Mouse (Mus musculus) kidney, postnatal 25 days (tissue): ENCODE results near the gene Slc1a4.
A peak's percentile ranks its signal among the peaks of the same experiment; 100 is the strongest.

Experiments
- DNase-seq, 2 experiments: peaks; one replicate each; pipeline ENCODE4 v3.0.0; 2021; ENCODE audit warnings: mixed read lengths in 2 of 2

The Slc1a4 gene

GRCm38 (mm10) chr11:20332561-20333514 is at the start of gene Slc1a4:
Gene Slc1a4 (minus strand): TSS chr11:20332713.
- peak; percentile 93 to 97 for DNase-seq

- DNase-seq, result no peak
Measured at GRCm38 (mm10) chr11:20380106-20380505, 47.6 kb upstream of the Slc1a4 start.

- DNase-seq, result no peak
Measured at GRCm38 (mm10) chr11:20376642-20377041, 44.1 kb upstream of the Slc1a4 start.

DNA sequence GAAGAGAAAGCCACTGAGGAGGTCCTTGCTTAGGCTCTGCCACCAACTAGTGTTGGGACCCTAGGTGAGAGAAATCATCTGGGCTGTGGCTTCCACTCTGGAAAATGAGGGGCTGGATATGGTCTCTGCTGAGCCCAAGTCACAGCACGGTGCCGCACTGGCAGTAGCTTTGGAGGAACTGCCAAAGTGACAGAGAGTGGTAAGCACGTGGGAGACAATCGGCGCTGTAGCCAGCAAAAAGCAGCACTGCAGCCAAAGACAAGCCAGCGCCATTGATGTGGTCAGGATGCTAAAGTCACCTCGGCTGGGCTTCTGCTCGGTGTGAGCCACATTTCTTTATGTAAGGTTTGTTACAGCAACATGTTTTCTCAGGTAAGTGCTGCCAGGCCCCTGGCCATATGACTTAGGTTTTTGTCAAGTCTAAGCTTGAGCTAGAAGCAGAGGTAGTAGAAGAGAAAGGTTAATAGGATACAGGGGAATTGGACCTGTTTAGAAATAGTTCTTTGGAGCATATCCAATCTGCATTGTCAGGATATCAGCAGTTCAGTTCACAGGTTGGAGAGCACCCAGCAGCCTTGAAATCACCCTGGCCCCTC is 40.2 kb upstream of the Slc1a4 start:
- no peak for DNase-seq

DNA sequence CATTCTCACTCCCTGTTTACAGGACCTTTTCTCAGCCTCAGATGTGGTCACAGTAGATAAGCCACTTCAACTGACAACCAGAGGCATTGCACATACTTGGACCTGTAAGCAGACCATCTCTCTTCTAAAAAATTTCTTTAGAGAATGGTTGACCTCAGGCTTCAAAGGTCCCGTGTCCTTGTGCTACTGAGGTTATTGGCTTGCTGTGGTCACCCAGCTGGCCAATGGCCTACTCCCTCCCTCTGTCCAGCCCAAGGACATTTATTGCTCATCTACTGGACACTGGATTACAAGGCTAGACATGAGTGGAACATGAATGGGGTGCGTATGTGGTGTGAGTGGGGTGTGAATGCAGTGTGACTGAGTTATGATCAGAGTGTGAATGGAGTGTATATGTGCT is 38.0 kb upstream of the Slc1a4 start:
- no peak for DNase-seq

- DNase-seq, result no peak
Measured at GRCm38 (mm10) chr11:20366456-20366855, 33.9 kb upstream of the Slc1a4 start.

DNA sequence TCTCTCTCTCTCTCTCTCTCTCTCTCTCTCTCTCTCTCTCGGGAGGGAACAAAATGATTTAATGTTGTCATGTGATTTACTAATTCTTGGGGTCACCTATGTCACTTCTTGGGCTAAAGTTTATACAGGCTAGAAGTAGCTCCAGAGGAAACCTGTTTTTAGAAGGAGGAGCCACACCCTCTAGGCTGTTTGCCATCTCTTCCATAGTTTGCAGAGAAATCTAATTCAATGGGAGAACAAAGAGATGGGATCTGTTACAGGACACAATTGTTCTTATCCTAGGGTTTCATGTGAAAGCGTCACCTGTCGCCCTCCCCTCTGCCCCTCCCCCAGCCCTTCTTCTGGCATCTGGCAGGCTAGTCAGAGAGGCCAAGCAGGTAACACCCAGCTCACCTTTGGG is 28.8 kb upstream of the Slc1a4 start:
- no peak for DNase-seq

DNA sequence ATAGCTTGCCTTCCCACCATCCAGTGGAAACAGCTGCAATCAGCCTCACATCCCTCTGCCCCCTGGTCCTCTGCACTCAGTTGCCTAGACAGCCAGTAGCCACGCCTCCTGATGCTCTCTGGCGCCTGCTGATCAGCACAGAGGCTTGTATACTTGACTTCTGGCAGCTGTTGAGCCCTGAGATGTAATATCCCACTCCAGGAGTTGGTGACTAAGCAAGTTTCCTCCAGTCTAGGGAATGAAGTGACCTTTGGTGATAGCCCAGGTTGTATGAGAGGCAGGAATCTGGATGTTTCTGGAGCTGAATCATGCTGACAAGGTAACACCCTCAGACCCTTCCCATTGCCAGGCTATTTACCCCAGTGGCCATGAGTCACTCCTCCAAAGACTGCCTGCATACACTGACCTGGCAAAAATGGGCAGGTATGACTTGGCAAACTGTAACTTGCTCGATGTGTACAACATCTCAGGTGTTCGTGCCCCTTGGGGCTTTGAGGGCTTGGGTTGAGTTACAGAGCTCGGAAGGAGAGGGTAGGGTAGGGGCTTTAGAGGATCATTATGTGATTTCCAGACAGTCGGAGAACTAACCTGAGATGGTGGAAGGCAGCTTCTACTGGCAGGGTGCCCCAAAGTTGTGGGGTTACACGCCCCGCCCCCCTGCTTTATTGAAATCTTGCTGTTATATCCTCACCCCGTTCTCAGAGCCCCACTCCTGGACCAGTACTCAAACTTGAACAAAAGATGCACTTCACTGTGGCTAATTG is 25.4 kb upstream of the Slc1a4 start:
- peak; percentile 4 to 51 for DNase-seq

GRCm38 (mm10) chr11:20348466-20348865 is 16.0 kb upstream of the Slc1a4 start:
- no peak for DNase-seq

DNA sequence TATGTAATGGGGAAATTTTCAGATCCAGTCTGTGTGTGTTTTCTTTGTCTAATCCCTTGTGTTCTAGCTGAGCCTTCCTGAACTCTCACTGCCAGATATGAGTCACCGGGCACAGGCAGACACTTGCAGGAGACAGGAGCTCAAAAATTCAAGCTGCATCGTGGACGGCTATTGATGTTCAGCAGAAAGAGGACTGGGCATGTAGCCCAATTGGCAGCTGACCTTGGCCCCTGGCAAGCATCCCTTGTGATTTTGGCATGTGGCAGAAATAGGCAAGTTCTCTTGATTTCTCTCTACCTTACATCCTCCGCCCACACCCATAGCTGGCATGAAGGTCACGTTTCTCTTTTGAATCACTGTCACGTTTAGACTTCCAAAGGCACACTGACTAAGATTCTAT is 15.0 kb upstream of the Slc1a4 start:
- DNase-seq, result peak; percentile 70 to 71

- DNase-seq, result no peak
Measured at GRCm38 (mm10) chr11:20346369-20346768, 13.9 kb upstream of the Slc1a4 start.

GRCm38 (mm10) chr11:20343952-20344351 is 11.4 kb upstream of the Slc1a4 start:
- DNase-seq, result no peak

- no peak for DNase-seq
Measured at GRCm38 (mm10) chr11:20341598-20341997, 9.1 kb upstream of the Slc1a4 start.

- DNase-seq, result no peak
Measured at GRCm38 (mm10) chr11:20338703-20339102, 6.2 kb upstream of the Slc1a4 start.

GRCm38 (mm10) chr11:20334301-20334700 is 1.8 kb upstream of the Slc1a4 start:
- no peak for DNase-seq

GRCm38 (mm10) chr11:20331690-20332537 is 599 bp downstream of the Slc1a4 start:
- DNase-seq, result peak; percentile 30 to 52

- no peak for DNase-seq
Measured at GRCm38 (mm10) chr11:20331027-20331689, 1.4 kb downstream of the Slc1a4 start.

DNA sequence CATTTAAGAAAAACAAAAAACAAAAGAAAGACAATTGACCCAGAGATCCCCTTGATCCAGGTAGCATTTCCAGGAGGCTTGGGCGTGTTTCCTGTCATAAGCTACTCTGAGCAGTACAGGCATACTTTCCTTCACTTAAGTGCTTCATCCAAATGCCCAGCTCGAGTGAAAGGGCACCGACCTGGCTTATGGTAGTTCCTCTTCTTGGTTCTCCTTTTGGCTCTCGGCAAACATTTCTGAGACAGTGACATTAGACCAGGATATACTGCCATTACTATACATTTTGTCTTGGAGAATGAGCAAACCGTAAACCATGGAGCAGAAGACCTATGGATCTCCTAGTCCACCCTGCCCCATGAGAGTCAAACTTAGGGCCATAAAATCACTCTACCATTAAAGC is 2.8 kb downstream of the Slc1a4 start:
- no peak for DNase-seq

DNA sequence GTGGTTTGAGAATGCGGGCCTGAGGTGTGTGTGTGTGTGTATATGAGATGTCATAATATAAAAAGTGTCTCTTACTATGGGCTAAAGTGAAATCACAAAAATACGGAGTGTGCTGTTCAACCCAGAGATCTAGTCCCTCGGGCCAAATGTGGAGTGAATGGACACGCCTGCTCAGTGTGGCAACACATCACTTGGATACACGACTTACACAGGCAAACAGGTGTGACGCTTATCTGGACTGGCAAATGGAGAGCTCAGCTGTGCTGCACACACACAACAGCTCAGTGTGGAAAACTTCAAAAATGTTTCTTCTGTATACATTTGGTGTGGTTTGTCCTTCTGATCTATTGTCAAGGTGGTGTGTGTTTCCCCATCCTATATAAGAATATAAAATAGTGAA is 3.7 kb downstream of the Slc1a4 start:
- no peak for DNase-seq

- DNase-seq, result no peak
Measured at GRCm38 (mm10) chr11:20326328-20326995, 6.1 kb downstream of the Slc1a4 start.

DNA sequence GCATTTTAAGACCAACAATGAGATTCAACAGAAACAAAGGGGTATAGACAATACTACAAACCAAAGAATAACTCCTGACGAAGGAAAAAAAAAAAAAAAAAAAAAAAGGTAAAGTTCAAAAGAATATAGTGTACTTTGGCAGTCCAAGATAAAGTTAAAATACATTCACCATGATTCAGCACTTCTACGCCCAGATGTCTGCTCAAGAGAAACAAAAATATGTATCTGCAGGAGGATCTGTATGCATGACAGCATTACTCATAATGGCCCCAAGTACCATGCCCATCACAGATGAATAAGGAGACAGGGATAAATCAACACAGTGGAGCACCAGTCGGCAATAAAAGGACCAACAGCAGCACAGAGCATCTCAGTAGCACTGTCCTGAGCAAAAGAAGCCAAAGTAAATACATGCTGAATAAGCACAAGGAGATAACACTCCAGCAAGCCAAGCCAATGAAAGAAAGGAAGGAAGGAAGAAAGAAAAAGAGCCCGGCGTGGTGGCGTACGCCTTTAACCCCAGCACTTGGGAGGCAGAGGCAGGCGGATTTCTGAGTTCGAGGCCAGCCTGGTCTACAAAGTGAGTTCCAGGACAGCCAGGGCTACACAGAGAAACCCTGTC is 7.3 kb downstream of the Slc1a4 start:
- DNase-seq, result no peak
